Mouse (Mus musculus): ENCODE data around the gene C1qbp. TPM values are rescaled to one million over a fixed set of nuclear protein-coding genes. Genes with fewer than 3 reads are reported as not detected.

C1qbp gene
- polyA plus RNA-seq, 1 experiment from 2014 or later: 276 TPM

- Histone ChIP-seq H3K27me3 (ENCODE audit: insufficient read depth, low read length) (no peaks in the 10 kb centered on the region), H3K4me2 (no peak overlapping the region), H3K36me3 (ENCODE audit: insufficient read depth) (peaks cover 66% of the 10 kb centered on the region), H3K4me3 (ENCODE audit: low read depth, low read length) (no peak overlapping the region), H3K4me1 (ENCODE audit: insufficient read depth) (peaks cover 3% of the 10 kb centered on the region; the same call in 1 of the 2 replicates), H3K27ac (ENCODE audit: low read depth) (no peak overlapping the region), H3K9me3 (ENCODE audit: low read depth, low read length) (no peaks in the 10 kb centered on the region), H3K9ac (no peak overlapping the region)
- TF ChIP-seq CTCF (IDR thresholded peaks at IDR 0.05; ENCODE audit: low read depth): peak; percentile 53
- DNase-seq: peak; percentile 21
- ATAC-seq (ENCODE audit: insufficient read depth): no peak
- 66% methylated on average over 4 of the region's 4 CpGs for WGBS
Observed at GRCm38 (mm10) chr11:70973947-70974346, 8.9 kb downstream of the C1qbp start.

DNA sequence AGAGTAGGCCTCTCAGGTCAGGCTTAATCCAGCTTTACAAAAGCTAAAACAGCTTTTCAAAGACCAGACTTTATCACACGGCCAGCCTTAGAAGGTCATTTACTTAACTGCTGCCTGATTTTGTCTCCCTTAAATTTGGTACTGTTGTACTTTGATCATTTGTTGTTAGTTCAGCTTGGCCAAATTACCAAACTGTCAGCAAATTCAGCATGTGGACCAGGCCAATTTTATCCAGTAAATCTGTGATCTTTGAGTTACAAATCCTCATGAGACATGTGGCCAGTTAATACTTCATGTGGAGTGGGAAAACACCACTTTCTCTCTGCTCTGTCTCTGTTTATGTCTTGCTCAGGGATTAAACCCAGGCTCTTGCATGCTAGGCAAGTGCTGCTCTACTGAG lies 10.2 kb downstream of the C1qbp start:
- no peaks in the 10 kb centered on the region for H3K9me3 ChIP-seq (ENCODE audit: low read depth, low read length)
- H3K36me3 ChIP-seq (ENCODE audit: insufficient read depth): peaks cover 54% of the 10 kb centered on the region
- TF ChIP-seq CTCF (IDR thresholded peaks at IDR 0.05; ENCODE audit: low read depth): no peak
- no peak overlapping the region for H3K27ac ChIP-seq (ENCODE audit: low read depth)
- no peak for DNase-seq
- H3K4me2 ChIP-seq: no peak overlapping the region
- H3K4me1 ChIP-seq (ENCODE audit: insufficient read depth): peaks cover 6% of the 10 kb centered on the region; the same call in 1 of the 2 replicates
- H3K4me3 ChIP-seq (ENCODE audit: low read depth, low read length): no peak overlapping the region
- WGBS: 55% methylated on average over 1 of the region's 1 CpGs
- no peak overlapping the region for H3K9ac ChIP-seq
- no peak for ATAC-seq (ENCODE audit: insufficient read depth)
- H3K27me3 ChIP-seq (ENCODE audit: insufficient read depth, low read length): no peaks in the 10 kb centered on the region

DNA sequence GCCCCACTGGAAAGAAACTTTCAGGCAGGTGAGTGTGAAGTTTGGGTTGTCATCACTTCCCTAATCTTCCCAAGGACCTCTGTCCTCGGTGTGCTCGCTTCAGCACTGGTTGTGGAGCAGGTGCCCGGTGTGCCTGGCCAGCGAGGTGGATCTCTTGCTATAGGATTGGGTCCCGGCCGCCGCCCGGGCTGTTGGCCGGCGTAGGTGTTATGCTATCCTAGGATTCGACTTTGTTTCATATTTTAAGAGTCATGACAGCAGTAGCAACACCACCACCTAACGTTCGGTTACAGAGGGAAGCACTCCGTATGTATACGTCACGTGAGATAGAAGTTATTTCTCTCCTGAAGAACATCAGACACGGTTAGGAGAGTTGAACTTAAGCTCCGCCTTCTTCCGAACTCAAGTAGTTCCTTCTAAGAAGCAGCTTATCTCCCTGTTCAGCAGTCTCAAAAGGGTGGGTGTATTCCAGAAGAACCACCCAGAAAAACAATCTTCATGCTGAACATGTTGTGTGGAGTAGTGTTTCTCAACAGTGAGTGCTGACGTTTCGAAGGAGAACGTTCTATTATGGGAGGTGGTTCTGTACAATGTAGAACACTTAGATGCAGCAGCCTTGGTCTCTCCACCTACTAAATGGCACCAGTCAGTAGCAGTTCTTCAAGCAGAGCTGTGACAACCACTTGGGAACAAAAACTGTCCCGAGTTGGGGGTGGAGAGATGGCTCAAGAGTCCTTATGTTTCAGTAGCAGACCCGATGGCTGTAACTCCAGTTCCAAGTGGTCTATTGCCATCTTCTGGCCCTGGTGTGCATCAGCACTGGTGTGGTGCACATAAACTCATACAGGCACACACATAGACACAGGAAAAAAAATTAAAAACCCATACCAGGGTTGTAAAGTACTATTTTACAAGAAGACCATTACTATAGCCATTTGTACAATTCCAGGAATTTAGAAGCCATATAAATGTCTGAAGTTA lies 12.0 kb downstream of the C1qbp start:
- WGBS: 13% methylated on average over 24 of the region's 24 CpGs
- Histone ChIP-seq H3K27me3 (ENCODE audit: insufficient read depth, low read length) (no peaks in the 10 kb centered on the region), H3K9ac (peak overlapping the region; percentile 60), H3K9me3 (ENCODE audit: low read depth, low read length) (no peaks in the 10 kb centered on the region), H3K4me2 (peak overlapping the region; percentile 84), H3K36me3 (ENCODE audit: insufficient read depth) (peaks cover 48% of the 10 kb centered on the region), H3K4me3 (ENCODE audit: low read depth, low read length) (peak overlapping the region; percentile 71), H3K27ac (ENCODE audit: low read depth) (peak overlapping the region; percentile 83), H3K4me1 (ENCODE audit: insufficient read depth) (peaks cover 6% of the 10 kb centered on the region; the same call in 1 of the 2 replicates)
- TF ChIP-seq CTCF (IDR thresholded peaks at IDR 0.05; ENCODE audit: low read depth): no peak
- ATAC-seq (ENCODE audit: insufficient read depth) (peak; percentile 19), DNase-seq (peak; percentile 26)

DNA sequence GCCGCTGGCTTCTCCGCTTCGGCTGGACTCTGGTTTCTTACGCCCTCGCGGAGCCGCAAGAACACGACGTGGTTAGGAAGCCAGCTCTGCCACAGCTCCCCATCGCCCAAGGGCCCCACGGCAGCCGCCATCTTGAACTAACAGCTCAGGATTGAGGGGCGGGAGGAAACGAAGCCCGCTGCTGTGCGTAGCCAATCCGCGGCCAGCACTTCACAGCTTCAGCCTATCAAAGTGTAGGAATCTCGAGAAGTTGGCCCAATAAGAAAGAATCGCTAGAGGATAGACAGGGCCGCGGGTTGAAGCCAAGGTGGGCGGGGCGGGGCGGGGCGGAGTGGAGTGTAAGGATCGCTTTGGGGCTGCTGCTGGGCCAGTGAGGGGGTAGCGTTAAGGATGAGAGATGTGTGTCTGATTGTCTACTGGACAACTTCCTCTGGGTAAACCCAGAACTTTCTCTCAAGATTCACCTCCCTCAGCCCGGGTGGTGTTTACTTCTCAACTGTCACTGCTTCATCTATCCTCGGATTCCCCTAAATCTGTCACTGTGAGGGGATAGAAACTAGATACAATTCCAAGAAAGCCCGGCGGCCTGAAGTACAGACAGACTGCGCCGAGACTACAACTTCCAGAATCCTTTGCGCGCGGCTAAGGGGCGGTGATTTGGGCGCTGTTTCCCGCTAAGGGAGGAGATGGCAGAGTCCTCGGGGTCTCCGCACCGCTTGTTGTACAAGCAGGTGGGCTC lies 12.8 kb downstream of the C1qbp start, which contains the start of the genes Nup88 and Rpain:
TSS of gene Nup88 (minus strand) at position 153 of the 739 bp plus-strand sequence.
TSS of gene Rpain (plus strand) at position 393 of the 739 bp plus-strand sequence.
- H3K4me3 ChIP-seq (ENCODE audit: low read depth, low read length): peak within 1 kb of the TSS; percentile 71

DNA sequence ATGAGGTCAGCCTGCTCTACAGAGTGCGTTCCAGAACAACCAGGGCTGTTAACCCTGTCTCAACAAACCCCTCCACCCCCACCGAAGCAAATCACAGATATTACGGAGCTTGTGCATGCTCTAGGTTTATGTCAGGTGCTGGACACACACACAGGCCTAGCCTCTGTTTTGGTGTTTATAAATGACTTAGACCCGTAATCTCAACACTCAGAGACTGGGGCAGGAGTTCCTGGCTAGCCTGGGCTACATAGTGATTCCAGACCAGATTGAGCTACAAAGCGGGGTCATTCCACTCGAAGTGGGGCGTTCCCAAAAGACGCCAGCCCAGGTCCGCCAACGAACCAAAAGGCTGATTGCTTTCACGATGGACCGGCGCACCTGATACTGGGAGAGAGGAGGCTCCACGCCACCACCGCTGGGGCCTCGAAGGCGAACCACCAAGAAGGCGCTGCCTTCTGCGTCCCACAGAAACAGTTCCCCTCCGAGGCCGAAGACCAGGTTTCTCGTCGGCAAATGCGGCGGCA lies 13.5 kb downstream of the C1qbp start:
- no peaks in the 10 kb centered on the region for H3K27me3 ChIP-seq (ENCODE audit: insufficient read depth, low read length)
- peaks cover 6% of the 10 kb centered on the region; the same call in 1 of the 2 replicates for H3K4me1 ChIP-seq (ENCODE audit: insufficient read depth)
- H3K36me3 ChIP-seq (ENCODE audit: insufficient read depth): peaks cover 48% of the 10 kb centered on the region
- H3K9me3 ChIP-seq (ENCODE audit: low read depth, low read length): no peaks in the 10 kb centered on the region
- H3K9ac ChIP-seq: peak overlapping the region; percentile 74
- peak overlapping the region; percentile 85 for H3K4me2 ChIP-seq
- H3K4me3 ChIP-seq (ENCODE audit: low read depth, low read length): peak overlapping the region; percentile 71
- ATAC-seq (ENCODE audit: insufficient read depth) (peak; percentile 14; the same call in 1 of the 2 replicates), DNase-seq (peak; percentile 36)
- under 1% methylated on average over 25 of the region's 25 CpGs for WGBS
- TF ChIP-seq CTCF (IDR thresholded peaks at IDR 0.05; ENCODE audit: low read depth): no peak
- peak overlapping the region; percentile 58 for H3K27ac ChIP-seq (ENCODE audit: low read depth)

More for the DNA sequence above, 12.8 kb downstream of the C1qbp start, which contains the start of the genes Nup88 and Rpain:
- TF ChIP-seq CTCF (IDR thresholded peaks at IDR 0.05; ENCODE audit: low read depth): no peak
- Histone ChIP-seq H3K36me3 (ENCODE audit: insufficient read depth) (peaks cover 48% of the 10 kb centered on the region), H3K27ac (ENCODE audit: low read depth) (peak within 1 kb of the TSS; percentile 83), H3K27me3 (ENCODE audit: insufficient read depth, low read length) (no peaks in the 10 kb centered on the region), H3K9ac (peak within 1 kb of the TSS; percentile 74), H3K4me2 (peak within 1 kb of the TSS; percentile 85), H3K9me3 (ENCODE audit: low read depth, low read length) (no peaks in the 10 kb centered on the region), H3K4me1 (ENCODE audit: insufficient read depth) (peaks cover 6% of the 10 kb centered on the region; the same call in 1 of the 2 replicates)
- DNase-seq (peak; percentile 97), ATAC-seq (ENCODE audit: insufficient read depth) (peak; percentile 99)
- under 1% methylated on average over 43 of the region's 43 CpGs for WGBS

DNA sequence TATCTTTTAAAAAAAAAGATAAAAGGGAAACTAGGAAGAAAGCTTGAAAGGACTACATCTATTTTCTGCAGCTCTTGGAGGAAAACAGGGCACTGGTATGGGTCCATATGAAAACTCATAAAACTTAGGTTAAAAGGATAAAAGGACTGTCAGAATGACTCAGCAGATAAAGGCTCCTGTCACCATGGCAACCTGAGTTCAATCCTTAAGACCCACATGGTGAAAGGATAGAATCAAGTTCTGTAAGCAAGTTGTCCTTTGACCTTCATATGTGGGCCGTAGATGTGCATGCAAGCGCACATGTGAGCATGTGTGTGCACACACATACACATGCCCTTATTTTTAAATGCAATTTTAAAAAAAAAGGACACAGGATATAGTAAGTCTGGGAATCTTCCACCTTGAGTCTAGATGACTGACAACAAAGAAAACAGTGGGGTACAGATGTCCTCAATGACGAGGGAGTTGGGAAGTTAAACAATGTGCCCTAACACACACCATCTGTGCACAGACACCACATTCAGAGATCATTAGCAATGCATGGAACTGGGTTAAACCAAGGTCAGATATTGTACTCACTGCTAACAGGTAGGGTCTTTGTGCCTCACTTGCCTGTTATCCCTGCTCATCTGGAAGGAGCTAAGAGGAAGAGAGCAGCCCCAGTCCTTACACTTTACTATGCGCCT lies 18.5 kb downstream of the C1qbp start:
- Histone ChIP-seq H3K4me3 (ENCODE audit: low read depth, low read length) (no peak overlapping the region), H3K4me2 (no peak overlapping the region), H3K9ac (no peak overlapping the region), H3K36me3 (ENCODE audit: insufficient read depth) (peaks cover 74% of the 10 kb centered on the region), H3K9me3 (ENCODE audit: low read depth, low read length) (no peaks in the 10 kb centered on the region), H3K27ac (ENCODE audit: low read depth) (no peak overlapping the region), H3K27me3 (ENCODE audit: insufficient read depth, low read length) (no peaks in the 10 kb centered on the region), H3K4me1 (ENCODE audit: insufficient read depth) (peaks cover 3% of the 10 kb centered on the region; the same call in 1 of the 2 replicates)
- ATAC-seq (ENCODE audit: insufficient read depth) (no peak), DNase-seq (no peak)
- WGBS: 80% methylated on average over 4 of the region's 4 CpGs
- no peak for TF ChIP-seq CTCF (IDR thresholded peaks at IDR 0.05; ENCODE audit: low read depth)
